Mouse (Mus musculus): ENCODE data around the gene Itch.

The Itch gene

DNA sequence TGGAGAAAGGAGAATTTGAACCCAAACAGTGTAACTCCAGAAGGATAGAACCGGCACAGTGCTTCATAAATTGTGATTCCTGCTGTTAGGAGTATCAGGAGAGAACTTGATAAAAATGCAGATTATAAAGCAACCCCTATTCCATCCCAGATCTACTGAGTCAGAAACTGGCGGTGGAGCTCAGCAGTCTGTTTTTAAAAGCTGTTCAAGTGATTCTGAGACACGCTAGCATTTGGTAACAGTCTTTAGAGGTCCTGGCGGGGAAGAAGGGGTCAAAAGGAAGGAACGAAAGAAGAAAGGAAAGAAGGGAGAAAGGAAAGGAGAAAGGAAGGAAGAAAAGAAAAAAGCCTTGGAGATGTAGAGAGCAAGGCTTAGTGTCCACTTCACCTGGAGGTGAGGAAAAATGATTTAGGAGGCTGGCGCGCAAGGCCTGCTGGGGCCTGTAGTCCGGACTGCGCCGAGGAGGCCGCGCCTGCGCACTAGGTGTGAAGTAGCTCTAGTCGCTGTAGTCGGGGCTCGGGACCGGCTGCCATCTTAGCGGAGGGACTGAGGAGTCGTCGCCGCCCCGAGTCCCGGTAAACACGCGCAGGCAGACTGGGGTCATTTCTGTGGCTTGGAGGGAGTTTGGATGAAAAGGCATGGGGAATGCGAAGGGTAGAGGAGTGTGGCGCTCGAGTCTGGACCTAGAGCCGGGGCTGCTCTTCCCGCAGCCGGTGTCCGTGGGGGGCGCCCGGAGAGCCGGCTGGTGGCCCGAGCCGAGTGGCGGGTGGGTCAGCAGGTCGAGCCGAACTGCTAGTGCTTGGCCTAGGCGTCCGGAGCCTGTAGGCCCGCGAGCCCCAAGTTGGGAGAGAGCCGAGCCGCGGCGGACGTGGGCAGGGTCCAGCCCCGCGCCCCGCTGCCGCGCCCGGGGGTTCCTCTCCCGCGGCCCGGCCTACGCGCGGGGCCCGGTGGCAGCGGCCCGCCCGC, at the start of gene Itch:
Gene Itch (plus strand): TSS at position 499 of the 966 bp plus-strand sequence.
- DNase-seq (ENCODE audit: low read depth in 1 of 2, low spot score in 2 of 2): peak; percentile 54 to 72

DNA sequence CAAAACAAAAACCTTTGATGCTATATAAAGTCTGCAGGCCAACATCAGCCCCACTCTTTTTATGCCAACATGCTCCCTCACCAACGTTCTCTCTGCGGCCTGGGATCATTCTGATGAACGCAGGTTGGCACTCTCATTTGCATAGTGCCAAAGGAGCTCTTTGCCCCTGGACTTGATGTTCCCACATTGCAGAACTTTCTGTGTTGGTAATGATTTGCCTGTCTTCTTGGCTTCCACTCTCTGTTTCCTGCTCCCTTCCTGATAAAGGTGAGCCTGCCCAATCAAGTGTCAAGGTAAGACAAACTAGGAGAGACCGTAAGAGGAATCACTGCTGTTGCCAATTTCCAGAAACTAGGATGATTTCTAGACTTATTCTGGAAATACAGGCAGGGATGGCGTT, 48.8 kb upstream of the Itch start:
- DNase-seq (ENCODE audit: low read depth in 1 of 2, low spot score in 2 of 2): no peak

GRCm38 (mm10) chr2:155086328-155086727, 47.0 kb upstream of the Itch start:
- no peak for DNase-seq (ENCODE audit: low read depth in 1 of 2, low spot score in 2 of 2)

- no peak for DNase-seq (ENCODE audit: low read depth in 1 of 2, low spot score in 2 of 2)
Observed at GRCm38 (mm10) chr2:155088264-155088663, 45.0 kb upstream of the Itch start.

GRCm38 (mm10) chr2:155090909-155091742, 42.2 kb upstream of the Itch start:
- no peak for DNase-seq (ENCODE audit: low read depth in 1 of 2, low spot score in 2 of 2)

DNA sequence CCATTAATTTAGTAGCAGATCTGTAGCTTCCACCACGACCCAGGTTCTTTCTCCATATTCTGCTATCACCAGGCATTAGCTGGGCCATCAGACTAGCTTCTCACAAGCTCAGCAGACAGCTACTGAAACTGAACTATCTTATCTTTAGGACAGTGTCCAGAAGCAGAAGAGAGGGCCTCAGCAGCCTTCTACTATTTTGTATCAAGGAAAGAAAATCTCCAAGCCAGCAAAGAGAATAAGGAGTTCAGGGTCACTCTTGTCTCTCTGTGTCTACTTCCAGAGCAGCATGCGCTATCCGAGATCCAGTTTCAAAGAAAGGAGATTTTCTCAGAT, 41.6 kb upstream of the Itch start:
- DNase-seq (ENCODE audit: low read depth in 1 of 2, low spot score in 2 of 2): no peak

DNA sequence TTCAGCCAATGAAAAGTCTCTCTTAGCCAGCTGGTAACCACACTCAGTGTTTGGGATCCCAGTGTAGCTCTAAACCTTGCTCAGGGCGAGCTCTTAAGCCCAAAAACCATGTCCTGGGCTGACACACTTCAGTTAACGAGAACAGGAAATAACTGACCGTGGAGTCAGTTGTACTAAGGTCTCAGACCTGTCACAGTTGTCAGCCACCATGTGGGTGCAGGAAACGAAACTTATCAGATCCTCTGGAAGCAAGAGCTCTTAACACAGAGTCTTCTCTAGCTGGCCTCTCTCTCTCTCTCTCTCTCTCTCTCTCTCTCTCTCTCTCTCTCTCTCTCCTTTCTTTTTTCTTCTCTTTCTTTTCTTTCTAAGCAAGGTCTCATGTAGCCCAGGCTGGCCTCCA, 39.9 kb upstream of the Itch start:
- no peak for DNase-seq (ENCODE audit: low read depth in 1 of 2, low spot score in 2 of 2)

- DNase-seq (ENCODE audit: low read depth in 1 of 2, low spot score in 2 of 2): no peak
Observed at GRCm38 (mm10) chr2:155098720-155099380, 34.5 kb upstream of the Itch start.

- DNase-seq (ENCODE audit: low read depth in 1 of 2, low spot score in 2 of 2): peak in 1 of 2 experiments; percentile 51
Observed at GRCm38 (mm10) chr2:155099421-155099820, 33.9 kb upstream of the Itch start.

- DNase-seq (ENCODE audit: low read depth in 1 of 2, low spot score in 2 of 2): no peak
Observed at GRCm38 (mm10) chr2:155099994-155100795, 33.1 kb upstream of the Itch start.

DNA sequence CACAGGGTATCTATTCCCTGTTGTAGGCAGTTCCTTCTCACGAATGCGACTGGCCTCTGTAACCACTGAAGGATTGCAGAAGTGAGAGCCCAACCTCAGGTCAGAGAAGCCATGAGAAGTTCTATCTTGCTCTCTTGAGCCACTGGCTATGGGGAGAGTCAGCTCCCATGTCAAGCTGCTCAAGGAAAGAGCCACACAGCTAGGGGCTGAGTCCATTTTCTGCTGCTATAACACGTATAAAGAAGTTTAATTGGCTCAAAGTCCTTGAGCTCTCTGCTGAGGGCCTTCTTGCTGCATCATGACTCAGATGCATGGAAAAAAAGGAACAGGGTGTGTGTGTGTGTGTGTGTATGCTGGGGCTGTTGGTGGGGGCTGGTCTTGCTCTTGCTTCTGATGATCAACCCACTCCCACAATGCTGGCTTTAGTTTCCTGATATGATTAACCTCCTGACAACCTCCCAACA, 32.5 kb upstream of the Itch start:
- peak in 1 of 2 experiments; percentile 28 for DNase-seq (ENCODE audit: low read depth in 1 of 2, low spot score in 2 of 2)

DNA sequence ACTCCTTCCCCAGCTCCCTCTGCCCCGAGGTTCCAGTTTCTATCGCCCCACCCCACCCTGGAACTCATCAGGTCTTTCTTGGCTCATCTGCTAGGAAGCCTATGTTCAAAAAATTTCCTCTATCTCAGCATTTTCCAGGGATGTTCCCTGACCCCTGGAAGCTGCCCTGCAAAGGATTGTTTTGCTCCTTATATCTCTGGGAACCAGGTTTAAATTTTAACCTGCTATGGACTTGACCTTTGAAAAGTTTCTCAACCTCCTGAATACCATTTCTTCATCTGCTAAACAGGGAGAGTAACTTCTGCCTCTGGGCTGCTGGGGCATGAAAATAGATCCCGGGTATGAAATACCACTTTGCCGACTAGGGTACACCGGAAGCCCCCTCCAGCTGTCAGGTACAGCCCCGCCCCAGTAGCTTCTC, 31.5 kb upstream of the Itch start:
- DNase-seq (ENCODE audit: low read depth in 1 of 2, low spot score in 2 of 2): no peak

- no peak for DNase-seq (ENCODE audit: low read depth in 1 of 2, low spot score in 2 of 2)
Observed at GRCm38 (mm10) chr2:155103607-155104006, 29.7 kb upstream of the Itch start.

GRCm38 (mm10) chr2:155107276-155107675, 26.0 kb upstream of the Itch start:
- DNase-seq (ENCODE audit: low read depth in 1 of 2, low spot score in 2 of 2): peak; percentile 63 to 74

DNA sequence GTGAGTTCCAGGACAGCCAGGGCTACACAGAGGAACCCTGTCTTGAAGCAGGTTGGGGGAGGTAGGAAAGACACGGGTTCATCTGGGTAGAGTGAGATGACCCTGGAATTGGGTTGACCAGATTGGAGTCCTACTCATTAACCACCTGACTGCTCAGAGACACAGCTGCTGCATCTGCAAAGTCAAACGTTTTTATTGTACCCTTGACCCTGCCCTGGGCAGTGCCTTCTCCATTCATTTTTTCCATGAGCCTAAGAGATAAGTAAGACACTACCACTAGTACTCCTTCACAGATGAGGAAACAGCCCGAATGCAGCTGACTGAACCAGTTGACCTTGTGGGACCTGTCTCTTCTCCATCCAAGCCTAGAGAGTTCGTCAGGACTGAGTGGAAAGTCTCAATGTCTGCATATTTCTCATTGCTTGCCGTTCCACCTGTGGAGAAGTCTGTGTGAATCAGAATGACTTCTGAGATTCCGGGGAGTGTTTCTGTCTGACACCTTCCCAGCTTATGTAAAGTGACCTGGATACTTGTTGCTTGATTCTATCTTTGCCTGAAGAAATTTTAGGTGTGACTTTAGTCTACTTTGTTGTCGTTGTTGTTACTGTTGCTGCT, 18.0 kb upstream of the Itch start:
- no peak for DNase-seq (ENCODE audit: low read depth in 1 of 2, low spot score in 2 of 2)

GRCm38 (mm10) chr2:155133977-155134860, 910 bp downstream of the Itch start:
- peak in 1 of 2 experiments; percentile 10 for DNase-seq (ENCODE audit: low read depth in 1 of 2, low spot score in 2 of 2)

DNA sequence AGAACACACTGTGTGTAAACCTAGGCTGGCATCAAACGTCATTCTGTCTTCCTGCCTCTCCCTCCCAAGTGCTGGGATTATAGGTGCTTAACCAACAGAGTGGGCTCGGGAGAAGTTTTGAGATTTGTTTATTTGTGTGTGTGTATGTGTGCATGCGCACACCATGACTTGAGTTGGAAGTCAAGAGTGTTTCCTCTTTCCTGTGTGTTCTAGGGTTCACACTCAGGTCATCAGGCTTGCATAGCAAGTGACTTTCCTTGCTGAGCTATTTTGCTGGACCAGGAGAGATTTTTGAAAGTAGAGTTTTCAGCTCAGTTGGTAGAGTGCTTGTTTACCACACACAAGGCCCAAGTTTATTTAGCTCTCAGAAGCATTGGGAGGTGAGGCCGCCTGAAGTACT, 1.8 kb downstream of the Itch start:
- DNase-seq (ENCODE audit: low read depth in 1 of 2, low spot score in 2 of 2): peak in 1 of 2 experiments; percentile 9

- no peak for DNase-seq (ENCODE audit: low read depth in 1 of 2, low spot score in 2 of 2)
Observed at GRCm38 (mm10) chr2:155135534-155135933, 2.2 kb downstream of the Itch start.

DNA sequence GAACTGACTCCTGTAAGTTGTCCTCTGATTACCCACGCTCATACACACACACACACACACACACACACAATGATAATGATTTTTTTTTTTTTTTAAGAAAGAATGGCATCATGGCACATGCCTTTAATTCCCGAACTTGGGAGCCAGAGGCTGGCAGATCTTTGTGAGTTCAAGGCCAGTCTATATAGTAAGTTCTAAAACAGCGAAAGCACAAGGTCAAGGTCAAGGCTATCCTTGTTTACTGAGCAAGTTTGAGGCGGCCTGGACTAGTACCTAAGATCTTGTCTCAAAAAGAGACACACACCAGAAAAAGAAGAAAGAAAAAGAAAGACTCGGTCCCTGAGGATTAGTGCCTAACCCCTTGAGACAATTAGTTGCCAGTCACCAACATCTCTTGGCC, 7.7 kb downstream of the Itch start:
- no peak for DNase-seq (ENCODE audit: low read depth in 1 of 2, low spot score in 2 of 2)
